Mouse (Mus musculus) thymus, adult 18-20 months (tissue): ENCODE measurements around the gene Gm10188.

Experiments
- DNase-seq, 2 experiments: peaks; one replicate each; pipeline ENCODE4 v3.0.0; 2022; ENCODE audit warnings: mixed read lengths in 2 of 2

The Gm10188 gene

DNA sequence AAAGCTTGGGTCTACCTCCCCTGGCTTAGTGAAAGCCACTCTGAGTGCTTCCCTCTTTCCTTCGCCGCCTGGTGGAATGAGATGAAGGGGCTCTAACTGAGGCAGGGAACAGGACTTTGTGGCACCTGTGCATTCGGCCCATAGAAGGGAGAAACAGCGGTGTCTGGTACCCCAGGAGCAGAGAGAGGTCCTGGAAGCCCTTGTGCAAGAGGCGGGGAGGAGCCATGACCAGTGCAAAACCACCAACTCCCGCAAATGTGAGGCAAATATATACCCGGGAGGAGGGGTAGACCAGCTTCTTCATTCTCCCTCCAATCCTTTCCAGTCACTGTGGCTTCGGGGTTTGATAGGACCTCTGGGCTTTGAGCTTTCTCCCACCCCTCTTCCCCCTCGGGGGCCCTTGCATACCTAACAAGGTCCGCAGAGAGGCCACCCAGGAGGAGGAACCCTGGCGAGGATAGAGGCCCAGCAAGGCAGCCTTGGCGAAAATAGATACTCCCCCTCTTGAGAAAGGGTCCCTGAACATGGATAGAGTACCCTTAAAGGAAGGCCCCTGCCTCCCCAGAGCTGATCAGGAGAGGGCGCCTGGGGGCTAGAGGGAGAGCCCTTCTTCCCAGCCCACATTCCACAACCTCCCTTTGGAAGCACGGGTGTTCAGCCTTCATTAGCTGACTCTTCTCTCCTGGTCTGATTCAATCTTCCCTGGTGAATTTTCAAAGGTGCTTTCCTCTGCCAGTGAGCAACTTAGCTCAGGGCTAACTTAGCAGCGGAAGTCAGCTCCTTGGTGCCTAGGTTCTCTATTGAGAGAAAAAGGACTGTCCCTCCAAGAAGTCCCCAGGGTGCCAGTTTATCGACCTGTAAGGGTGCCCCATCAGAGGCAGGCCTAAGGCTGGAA is 37.5 kb downstream of the Gm10188 start:
- no peak for DNase-seq

DNA sequence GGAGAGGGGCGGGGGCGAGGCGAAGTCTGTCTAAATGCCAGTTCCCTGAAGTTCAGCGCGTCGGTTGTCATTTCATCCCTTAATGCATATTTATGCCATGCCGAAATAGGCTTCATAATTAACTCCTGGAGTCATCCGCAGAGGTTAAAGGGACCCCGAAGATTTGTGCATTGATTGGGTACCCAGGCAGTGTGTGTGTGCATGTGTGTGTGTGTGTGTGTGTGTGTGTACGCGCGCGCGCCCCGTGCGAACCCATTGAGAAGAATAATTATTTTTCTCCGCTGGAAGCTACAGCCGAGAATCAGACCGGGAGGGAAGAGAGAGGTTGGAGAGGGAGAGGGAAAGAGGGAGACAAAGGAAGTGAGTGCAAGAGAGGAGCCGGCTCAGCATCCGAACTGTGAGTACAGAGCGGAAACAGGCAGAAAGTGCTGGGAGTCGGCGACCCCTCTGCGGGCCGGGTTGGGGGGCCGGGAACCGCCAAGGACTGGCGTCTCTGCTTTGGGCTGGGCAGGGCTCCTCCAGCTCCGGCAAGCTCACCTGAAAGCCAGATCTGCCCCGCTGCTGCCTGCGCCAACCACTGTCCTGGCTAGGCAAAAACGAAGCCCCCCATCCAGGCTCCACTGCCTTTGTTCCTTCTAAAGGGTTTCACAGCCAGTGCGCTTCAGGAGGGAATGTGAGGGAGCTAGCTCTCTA is 38.3 kb downstream of the Gm10188 start, which contains the start of the genes Lemd1 and AC124108.1:
TSS of gene Lemd1 (plus strand) at position 339 of the 693 bp plus-strand sequence.
TSS of gene AC124108.1 (plus strand) at position 365 of the 693 bp plus-strand sequence.
- no peak for DNase-seq

DNA sequence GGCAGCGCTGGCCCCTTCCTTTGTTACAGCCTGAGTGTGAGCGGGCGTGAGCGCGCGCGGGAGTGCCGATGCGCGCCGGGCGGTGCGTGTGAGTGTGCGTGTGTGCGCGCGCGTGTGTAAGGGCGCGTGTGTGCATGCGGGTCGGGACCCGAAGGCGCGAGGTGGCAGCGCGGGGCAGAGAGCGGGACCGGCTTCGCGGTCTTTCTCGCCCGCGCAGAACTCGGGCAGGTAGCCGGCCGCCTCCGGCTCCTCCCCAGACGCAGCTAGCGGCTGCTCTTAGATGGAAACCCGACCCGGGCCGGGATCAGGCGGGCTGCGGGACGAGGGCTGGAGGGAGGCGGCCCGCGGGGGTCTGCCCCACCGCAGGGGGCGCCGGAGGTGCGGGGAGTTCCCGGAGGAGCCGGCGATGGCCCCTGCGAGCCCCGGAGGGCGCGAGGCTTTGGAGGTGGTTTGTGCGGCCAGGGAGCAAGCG is 38.9 kb downstream of the Gm10188 start:
- DNase-seq: no peak

- DNase-seq: no peak
Measured at GRCm38 (mm10) chr1:132190040-132190513, 39.5 kb downstream of the Gm10188 start.

GRCm38 (mm10) chr1:132189231-132189630 is 40.3 kb downstream of the Gm10188 start:
- no peak for DNase-seq

- DNase-seq: no peak
Measured at GRCm38 (mm10) chr1:132188442-132189066, 41.0 kb downstream of the Gm10188 start.

DNA sequence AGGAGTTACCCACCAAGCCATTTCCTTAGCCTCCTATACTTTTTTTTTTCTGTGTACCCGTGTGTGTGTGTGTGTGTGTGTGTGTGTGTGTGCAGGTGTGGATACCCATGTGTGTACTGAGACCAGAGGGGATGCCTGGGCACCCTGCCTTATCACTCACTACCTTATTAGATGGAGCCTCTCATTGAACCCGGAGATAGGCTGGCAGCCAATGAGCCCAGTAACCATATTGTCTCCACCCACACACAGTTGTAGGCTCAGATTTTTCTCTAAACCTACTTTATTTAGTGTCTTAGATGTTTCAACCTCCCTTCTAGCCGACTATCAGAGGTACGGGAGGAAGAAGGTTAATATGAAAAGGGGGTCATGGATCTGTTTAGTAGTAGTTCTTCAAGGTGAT is 43.3 kb downstream of the Gm10188 start:
- DNase-seq: no peak
